Mouse (Mus musculus): ENCODE data around the gene Npsr1. TPM values are rescaled to one million over a fixed set of nuclear protein-coding genes. Genes with fewer than 3 reads are reported as not detected.

Gene Npsr1
- total RNA-seq, 2 experiments from 2014 or later: not detected

GRCm38 (mm10) chr9:24236461-24236860 lies 138.7 kb downstream of the Npsr1 start:
- no peak for ATAC-seq (ENCODE audit: poor library complexity, severe bottlenecking)

DNA sequence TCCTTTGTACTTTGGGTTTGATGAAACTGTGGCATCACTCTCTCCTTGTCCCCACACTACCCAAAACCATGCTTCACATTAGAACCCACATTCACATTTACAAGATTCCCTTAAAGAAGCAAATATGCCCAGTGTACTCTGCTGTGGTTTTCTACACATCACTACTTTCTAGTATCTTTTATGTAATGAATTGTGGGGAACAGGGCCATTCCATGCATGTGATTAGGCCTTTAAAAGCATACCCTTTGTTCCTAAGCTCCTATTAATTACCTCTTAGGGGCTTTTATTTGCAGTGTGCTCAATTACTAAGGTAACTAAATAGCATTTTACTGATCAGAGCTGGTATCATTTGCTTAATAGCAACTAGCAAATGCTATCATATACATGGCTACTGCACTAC lies 149.8 kb downstream of the Npsr1 start:
- no peak for ATAC-seq (ENCODE audit: poor library complexity, severe bottlenecking)

GRCm38 (mm10) chr9:24254236-24254635 lies 156.4 kb downstream of the Npsr1 start:
- no peak for ATAC-seq (ENCODE audit: poor library complexity, severe bottlenecking)

GRCm38 (mm10) chr9:24280498-24281287 lies 182.9 kb downstream of the Npsr1 start:
- ATAC-seq (ENCODE audit: poor library complexity, severe bottlenecking): no peak

DNA sequence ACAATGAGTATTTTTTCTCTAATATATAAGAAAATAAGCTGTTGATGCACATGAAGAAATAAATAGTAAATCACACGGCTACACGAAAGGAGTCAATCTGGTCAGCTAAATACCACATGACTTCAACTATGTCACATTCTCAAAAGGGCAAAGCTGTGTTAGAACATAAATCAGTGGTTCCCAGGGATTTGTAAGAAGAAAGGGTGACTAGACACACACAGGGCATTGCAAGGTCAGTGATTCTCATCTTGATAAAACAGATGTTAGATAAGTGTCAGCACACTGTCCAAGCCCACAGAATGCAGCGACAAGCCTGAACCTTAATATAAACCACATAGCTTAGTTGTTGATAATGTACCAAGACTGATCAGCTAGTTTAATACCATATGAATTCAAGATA lies 184.8 kb downstream of the Npsr1 start:
- ATAC-seq (ENCODE audit: poor library complexity, severe bottlenecking): no peak

- ATAC-seq (ENCODE audit: poor library complexity, severe bottlenecking): no peak
These were observed 185.3 kb downstream of the Npsr1 start for GRCm38 (mm10) chr9:24283071-24283470.

DNA sequence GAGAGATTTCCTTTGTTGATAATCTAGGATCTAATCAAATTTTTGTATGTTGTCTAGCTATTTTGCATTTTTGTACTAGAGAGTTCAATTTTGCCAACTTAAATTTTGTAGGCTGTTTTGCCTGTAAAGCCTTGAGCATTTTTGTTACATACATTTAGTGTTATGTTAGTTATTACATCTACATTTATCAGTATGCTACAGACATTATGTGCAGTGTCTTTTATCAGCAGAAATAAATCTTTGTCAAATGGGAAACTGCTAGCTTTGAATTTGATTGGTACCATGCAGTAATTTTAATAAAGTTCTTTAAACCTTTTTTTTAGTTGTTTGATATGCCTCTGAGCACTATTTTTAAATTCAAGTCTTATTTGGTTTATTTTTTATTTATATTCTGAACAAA lies 185.7 kb downstream of the Npsr1 start:
- no peak for ATAC-seq (ENCODE audit: poor library complexity, severe bottlenecking)

DNA sequence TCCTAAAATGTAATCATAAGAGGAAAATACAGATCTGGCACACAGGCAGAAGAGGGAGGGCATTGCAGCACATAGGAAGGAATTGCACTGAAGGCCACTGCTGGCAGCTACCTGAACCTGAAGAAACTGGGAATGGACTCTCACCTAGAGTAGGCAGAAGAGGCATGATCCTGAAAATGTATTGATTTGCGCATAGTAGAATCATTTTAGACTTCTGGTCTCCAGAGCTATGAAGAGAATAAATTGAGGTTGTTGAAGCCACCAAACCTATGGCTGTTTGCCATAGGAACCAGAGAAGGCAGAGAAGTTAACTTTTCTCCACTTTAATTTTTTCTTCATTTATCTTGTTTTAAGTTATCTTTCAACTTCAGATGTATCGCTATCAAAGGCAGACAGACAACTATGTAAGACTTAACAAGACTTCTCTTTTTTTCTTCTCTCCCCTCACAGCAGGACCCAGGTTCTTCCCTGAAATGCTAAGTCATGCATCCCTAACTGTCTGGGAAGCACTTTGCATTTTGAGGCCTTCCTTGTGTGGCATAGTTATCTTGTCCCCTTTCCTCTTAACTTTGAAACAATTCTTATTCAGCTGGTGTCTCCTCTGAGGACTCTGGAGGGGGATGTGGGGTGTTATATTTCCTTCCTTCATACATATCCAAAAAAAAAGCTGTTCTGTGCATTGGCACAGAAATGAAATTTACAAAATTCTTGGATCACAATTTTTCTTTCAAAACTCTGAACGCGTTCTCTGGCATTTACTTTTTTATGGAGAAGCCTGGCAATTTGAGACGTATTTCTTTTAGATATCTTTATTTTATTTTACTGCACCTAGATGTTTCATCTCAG lies 186.7 kb downstream of the Npsr1 start:
- no peak for ATAC-seq (ENCODE audit: poor library complexity, severe bottlenecking)

- ATAC-seq (ENCODE audit: poor library complexity, severe bottlenecking): no peak
These were observed 187.6 kb downstream of the Npsr1 start for GRCm38 (mm10) chr9:24285419-24285818.

DNA sequence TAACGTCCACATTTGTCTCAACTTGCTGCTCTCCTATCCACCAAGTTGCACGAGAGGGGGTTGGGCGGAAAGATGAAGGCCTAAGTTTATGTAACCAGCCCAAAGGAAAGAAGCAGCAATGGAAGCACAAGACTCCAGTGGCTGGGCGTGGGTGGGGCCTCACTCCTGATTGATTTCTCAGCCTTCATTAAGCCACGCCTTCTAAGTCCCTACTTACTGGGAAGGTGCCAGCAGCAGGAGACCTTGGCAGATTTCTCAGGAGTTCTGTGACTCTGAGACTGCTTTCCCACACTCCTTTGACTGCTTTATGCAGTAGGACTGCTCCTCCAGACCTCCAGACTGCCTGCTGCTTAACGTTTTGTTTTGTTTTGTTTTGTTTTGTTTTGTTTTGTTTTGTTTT lies 193.6 kb downstream of the Npsr1 start:
- ATAC-seq (ENCODE audit: poor library complexity, severe bottlenecking): no peak

- ATAC-seq (ENCODE audit: poor library complexity, severe bottlenecking): no peak
These were observed 195.6 kb downstream of the Npsr1 start for GRCm38 (mm10) chr9:24293252-24293959.

DNA sequence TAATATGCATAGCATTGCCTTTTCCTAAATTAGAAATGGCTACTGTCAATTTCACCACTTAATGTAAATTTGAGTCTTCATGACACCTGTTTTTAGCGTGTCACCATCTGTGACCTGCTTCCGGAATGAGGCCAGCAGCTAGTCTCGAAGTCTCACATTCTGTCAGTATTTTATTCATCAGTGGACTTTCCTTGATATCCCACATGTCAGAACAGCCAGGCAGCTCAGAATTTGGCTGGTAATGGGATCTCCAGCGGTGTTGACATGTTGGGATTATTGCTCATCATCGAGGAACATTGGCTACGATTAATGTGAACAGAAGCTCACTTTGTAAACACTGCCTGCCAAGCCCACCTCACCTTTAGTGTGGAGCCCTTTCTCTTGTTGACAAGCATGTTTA lies 205.1 kb downstream of the Npsr1 start:
- ATAC-seq (ENCODE audit: poor library complexity, severe bottlenecking): no peak

GRCm38 (mm10) chr9:24306990-24307389 lies 209.2 kb downstream of the Npsr1 start:
- no peak for ATAC-seq (ENCODE audit: poor library complexity, severe bottlenecking)

GRCm38 (mm10) chr9:24307400-24307799 lies 209.6 kb downstream of the Npsr1 start:
- no peak for ATAC-seq (ENCODE audit: poor library complexity, severe bottlenecking)

- ATAC-seq (ENCODE audit: poor library complexity, severe bottlenecking): no peak
These were observed 218.0 kb downstream of the Npsr1 start for GRCm38 (mm10) chr9:24315835-24316234.

DNA sequence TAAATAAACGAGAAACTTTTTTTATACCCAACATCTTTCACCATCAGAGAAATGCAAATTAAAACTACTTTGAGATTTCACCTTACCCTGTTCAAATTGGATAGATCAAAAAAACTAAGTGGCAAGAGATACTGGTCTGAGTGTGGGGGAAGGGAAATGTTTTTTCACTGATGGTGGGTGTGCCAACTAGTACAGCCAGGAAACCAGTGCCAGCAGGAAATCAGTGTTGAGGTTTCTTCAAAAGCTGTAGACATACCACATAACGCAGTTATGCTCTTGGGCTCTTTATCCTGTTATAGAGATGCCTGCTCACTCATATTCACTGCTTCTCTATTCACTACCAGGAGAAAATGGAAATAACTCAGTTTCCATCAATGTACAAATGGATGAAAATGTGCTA lies 233.9 kb downstream of the Npsr1 start:
- no peak for ATAC-seq (ENCODE audit: poor library complexity, severe bottlenecking)

- no peak for ATAC-seq (ENCODE audit: poor library complexity, severe bottlenecking)
These were observed 243.5 kb downstream of the Npsr1 start for GRCm38 (mm10) chr9:24341321-24341720.

DNA sequence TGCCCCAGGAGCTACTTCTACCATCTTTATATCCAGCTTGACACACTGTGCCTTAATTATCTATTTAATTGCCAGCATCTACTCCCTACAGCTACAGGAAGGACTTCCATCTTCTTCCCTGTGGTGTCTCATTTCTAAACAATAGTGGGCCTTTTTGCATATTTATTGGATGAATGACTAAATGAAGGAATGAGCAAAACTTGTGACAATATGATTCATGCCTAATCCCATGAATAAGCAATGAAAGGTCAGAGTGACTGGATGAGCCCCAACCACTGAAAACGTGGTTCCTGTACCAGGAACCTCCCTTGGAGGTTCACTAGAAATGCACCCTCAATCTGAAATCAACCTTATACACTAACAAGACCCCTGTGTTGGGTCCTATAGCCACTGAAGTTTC lies 249.2 kb downstream of the Npsr1 start:
- ATAC-seq (ENCODE audit: poor library complexity, severe bottlenecking): no peak

DNA sequence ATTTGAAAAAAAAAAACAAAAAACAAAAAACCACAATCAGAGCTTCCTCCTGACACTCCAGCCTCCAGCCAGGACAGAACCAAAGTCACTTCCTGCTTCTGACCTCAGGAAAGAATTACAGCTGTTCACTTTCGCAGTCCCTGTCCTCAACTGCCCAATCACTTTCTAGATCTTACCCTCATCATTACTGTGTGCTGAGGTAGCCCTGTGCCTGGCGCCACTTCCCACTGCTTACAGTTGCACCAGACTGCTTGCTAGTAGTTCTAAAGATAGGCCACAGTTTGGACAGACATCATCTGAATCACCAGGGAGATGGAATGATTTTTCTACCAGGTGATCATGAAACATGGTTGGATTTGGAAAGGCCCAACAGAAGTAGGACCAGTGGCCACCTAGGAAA lies 251.7 kb downstream of the Npsr1 start:
- ATAC-seq (ENCODE audit: poor library complexity, severe bottlenecking): no peak

DNA sequence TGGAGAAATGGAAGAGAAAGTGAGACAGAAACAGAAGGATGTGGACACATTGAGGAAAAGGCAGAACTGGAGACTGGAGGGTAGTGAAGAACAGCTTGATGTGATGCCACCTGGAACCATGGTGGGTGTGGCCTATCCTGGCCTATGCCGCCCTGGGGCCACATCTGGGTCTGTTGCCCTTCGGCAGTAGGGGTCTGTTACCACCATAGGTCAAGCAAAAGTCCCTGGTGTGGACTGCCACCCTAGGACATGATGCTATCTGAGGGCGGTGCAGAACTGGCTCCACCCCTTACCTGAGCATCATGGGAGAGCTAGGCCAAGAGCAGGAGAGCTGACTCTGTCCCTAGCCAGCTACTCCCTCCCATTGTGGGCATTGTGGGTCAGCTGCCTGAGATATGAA lies 253.6 kb downstream of the Npsr1 start:
- no peak for ATAC-seq (ENCODE audit: poor library complexity, severe bottlenecking)

All from megakaryocyte, adult 5-6 weeks (primary cell).